Mouse (Mus musculus) liver, postnatal 0 days (tissue): ENCODE data around the gene Dock3.

Experiments
- CTCF ChIP-seq: sonication (generic); IDR thresholded peaks from 2 replicates; pipeline ENCODE4 v1.5.1; 2016; ENCODE audit warnings: antibody characterized with exemption, low read depth
- EP300 ChIP-seq: IDR thresholded peaks from 2 replicates; pipeline ENCODE4 v1.6.1; 2016; ENCODE audit warnings: antibody characterized with exemption, low read depth, mild to moderate bottlenecking

DNA sequence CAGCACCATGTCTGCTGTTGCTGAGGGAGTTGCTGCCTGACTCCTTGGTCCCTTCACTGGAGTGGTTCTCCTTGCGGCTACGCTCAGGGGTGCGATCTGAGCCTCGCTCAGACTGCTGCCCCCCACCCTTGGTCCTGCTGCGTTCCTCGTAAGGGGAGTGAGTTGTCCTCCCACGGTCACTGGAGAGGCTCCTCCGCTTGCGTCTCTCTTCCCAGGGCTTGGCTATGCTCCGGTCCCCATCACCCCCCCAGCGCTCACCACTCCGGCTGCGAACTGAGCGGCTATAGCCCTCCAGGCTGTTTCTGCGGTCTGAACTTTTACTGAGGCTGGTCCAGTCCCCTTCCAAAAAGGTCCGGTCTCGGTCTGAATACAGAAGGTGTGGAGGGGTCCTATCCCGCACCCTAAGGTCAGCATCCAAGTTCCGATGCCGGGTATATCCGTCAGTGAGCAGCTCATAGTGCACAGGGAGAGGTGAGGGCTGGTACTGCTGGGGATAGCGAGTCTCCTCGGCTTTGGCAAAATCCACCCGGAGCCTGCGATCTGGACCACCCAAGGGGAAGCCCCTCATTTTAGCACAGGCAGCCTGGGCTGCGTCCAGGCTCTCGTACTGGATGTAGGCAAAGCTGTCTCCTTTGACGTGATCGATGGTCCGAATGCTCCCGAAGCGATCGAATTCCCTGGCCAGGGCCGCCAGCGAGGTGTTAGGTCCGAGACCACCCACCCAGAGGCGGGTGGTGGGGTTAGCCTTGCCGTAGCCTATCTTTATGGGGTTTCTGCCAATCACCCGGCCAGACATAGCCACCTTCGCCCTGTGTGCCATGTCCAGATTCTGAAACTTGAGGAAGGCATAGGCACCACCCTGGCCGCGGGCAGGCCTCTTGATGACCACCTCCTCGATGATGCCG, 346.5 kb downstream of the Dock3 start:
- TF ChIP-seq EP300 (no peak), CTCF (no peak)
